Mouse (Mus musculus) CH12.LX (cell line): ENCODE data around the gene Hrh2. TPM values are rescaled to one million over a fixed set of nuclear protein-coding genes. Genes with fewer than 3 reads are reported as not detected.

Experiments used
- DNase-seq: peaks from one replicate; pipeline ENCODE4 v3.0.0-alpha.2; 2013; ENCODE audit errors: extremely low read depth
- H3K27ac ChIP-seq: 2 replicates; pipeline ENCODE4 v1.5.1; 2012; ENCODE audit warnings: low read depth, mild to moderate bottlenecking, control low read depth, moderate library complexity; ENCODE audit not compliant: insufficient read depth
- H3K27me3 ChIP-seq: replicated peaks from 2 replicates; pipeline ENCODE3; 2012; ENCODE audit warnings: inconsistent platforms
- H3K36me3 ChIP-seq, 2 experiments: replicated peaks in 1 of 2; 2 replicates each; pipeline versions ENCODE3 to v1.6.1; 2012; ENCODE audit warnings: inconsistent platforms in 1 of 2, low read length in 1 of 2, mild to moderate bottlenecking in 1 of 2, mixed read lengths in 1 of 2, moderate library complexity in 1 of 2; ENCODE audit not compliant: control insufficient read depth in 1 of 2, insufficient read depth in 1 of 2
- H3K4me1 ChIP-seq, 2 experiments: 2 replicates each; pipeline ENCODE4 v1.6.1; 2012; ENCODE audit warnings: inconsistent platforms in 1 of 2, moderate library complexity in 1 of 2; ENCODE audit not compliant: insufficient read depth in 2 of 2, control insufficient read depth in 1 of 2
- H3K4me2 ChIP-seq: 2 replicates; pipeline ENCODE4 v1.6.1; 2012; ENCODE audit warnings: low read depth, mild to moderate bottlenecking, control low read depth; ENCODE audit not compliant: poor library complexity, insufficient read depth, severe bottlenecking
- H3K4me3 ChIP-seq, 3 experiments: fragments of 150-350 bp in 1 of 3; sonication (generic) in 1 of 3; replicated peaks in 1 of 3; 2 replicates each; pipeline versions ENCODE3 to v1.5.1; 2011 to 2012; ENCODE audit warnings: low read depth in 2 of 3, low read length in 2 of 3, mild to moderate bottlenecking in 2 of 3, moderate library complexity in 2 of 3, control low read depth in 1 of 3, improper control_type of control experiment in 1 of 3, inconsistent platforms in 1 of 3, mixed read lengths in 1 of 3; ENCODE audit not compliant: poor library complexity in 1 of 3
- H3K79me2 ChIP-seq: replicated peaks from 2 replicates; pipeline ENCODE4 v1.6.1; 2012; ENCODE audit warnings: mild to moderate bottlenecking, moderate library complexity; ENCODE audit not compliant: control insufficient read depth, poor library complexity, insufficient read depth, severe bottlenecking; ENCODE audit errors: extremely low read depth
- H3K9ac ChIP-seq: 2 replicates; pipeline ENCODE4 v1.6.1; 2012; ENCODE audit warnings: low read depth, mild to moderate bottlenecking, control low read depth, moderate library complexity; ENCODE audit not compliant: insufficient read depth
- H3K9me3 ChIP-seq: replicated peaks from 2 replicates; pipeline ENCODE3; 2012; ENCODE audit warnings: low read length, inconsistent platforms, mixed read lengths
- BHLHE40 ChIP-seq: IDR thresholded peaks from 2 replicates; pipeline ENCODE4 v1.6.1; 2011; ENCODE audit warnings: mild to moderate bottlenecking, low read depth, low read length, improper control_type of control experiment
- CHD1 ChIP-seq: IDR thresholded peaks from 2 replicates; pipeline ENCODE4 v1.6.1; 2012; ENCODE audit warnings: low read depth, low read length, improper control_type of control experiment, inconsistent platforms
- CHD2 ChIP-seq: IDR thresholded peaks from 2 replicates; pipeline ENCODE4 v1.6.1; 2011; ENCODE audit warnings: low read length, improper control_type of control experiment
- CTCF ChIP-seq, 2 experiments: IDR thresholded peaks in 1 of 2; conservative IDR thresholded peaks in 1 of 2; 2 replicates each; pipeline ENCODE4 v1.5.1; 2011 to 2012; ENCODE audit warnings: low read depth in 2 of 2, low read length in 2 of 2, improper control_type of control experiment in 1 of 2, inconsistent platforms in 1 of 2, mild to moderate bottlenecking in 1 of 2, moderate library complexity in 1 of 2
- E2F4 ChIP-seq: IDR thresholded peaks from 2 replicates; pipeline ENCODE4 v1.6.1; 2011; ENCODE audit warnings: low read depth, low read length, improper control_type of control experiment; ENCODE audit not compliant: insufficient replicate concordance
- ELF1 ChIP-seq: IDR thresholded peaks from 2 replicates; pipeline ENCODE4 v1.6.1; 2014; ENCODE audit warnings: low read depth, mild to moderate bottlenecking, inconsistent platforms, low read length, improper control_type of control experiment
- EP300 ChIP-seq: IDR thresholded peaks from 2 replicates; pipeline ENCODE4 v1.6.1; 2011; ENCODE audit warnings: low read length, improper control_type of control experiment
- ETS1 ChIP-seq: conservative IDR thresholded peaks from 2 replicates; pipeline ENCODE4 v1.6.1; 2012; ENCODE audit warnings: low read depth, mild to moderate bottlenecking, inconsistent platforms, low read length, improper control_type of control experiment, moderate library complexity
- GABPA ChIP-seq: IDR thresholded peaks from 2 replicates; pipeline ENCODE4 v1.6.1; 2012; ENCODE audit warnings: low read depth, low read length, improper control_type of control experiment, inconsistent platforms; ENCODE audit not compliant: insufficient replicate concordance
- HCFC1 ChIP-seq: IDR thresholded peaks from 2 replicates; pipeline ENCODE4 v1.6.1; 2012; ENCODE audit warnings: low read depth, mild to moderate bottlenecking, inconsistent platforms, low read length, improper control_type of control experiment
- IRF4 ChIP-seq: IDR thresholded peaks from 2 replicates; pipeline ENCODE4 v1.6.1; 2014; ENCODE audit warnings: low read depth, mild to moderate bottlenecking, inconsistent platforms, low read length, improper control_type of control experiment
- JUN ChIP-seq: IDR thresholded peaks from 2 replicates; pipeline ENCODE4 v1.6.1; 2011; ENCODE audit warnings: low read depth, mild to moderate bottlenecking, low read length, improper control_type of control experiment, moderate library complexity; ENCODE audit not compliant: insufficient read depth
- JUND ChIP-seq: conservative IDR thresholded peaks from 2 replicates; pipeline ENCODE4 v1.6.1; 2011; ENCODE audit warnings: low read depth, low read length, improper control_type of control experiment
- KAT2A ChIP-seq: IDR thresholded peaks from 2 replicates; pipeline ENCODE4 v1.6.1; 2012; ENCODE audit warnings: low read length, improper control_type of control experiment, inconsistent platforms; ENCODE audit not compliant: insufficient replicate concordance
- MAFK ChIP-seq: IDR thresholded peaks from 2 replicates; pipeline ENCODE4 v1.6.1; 2011; ENCODE audit warnings: low read length, improper control_type of control experiment; ENCODE audit not compliant: insufficient replicate concordance
- MAX ChIP-seq: IDR thresholded peaks from 2 replicates; pipeline ENCODE4 v1.6.1; 2011; ENCODE audit warnings: low read length, improper control_type of control experiment
- MAZ ChIP-seq: IDR thresholded peaks from 2 replicates; pipeline ENCODE4 v1.6.1; 2012; ENCODE audit warnings: low read depth, mild to moderate bottlenecking, inconsistent platforms, low read length, improper control_type of control experiment, moderate library complexity
- MEF2A ChIP-seq: IDR thresholded peaks from 2 replicates; pipeline ENCODE4 v1.6.1; 2014; ENCODE audit warnings: low read depth, mild to moderate bottlenecking, inconsistent platforms, low read length, improper control_type of control experiment, borderline replicate concordance
- MXI1 ChIP-seq: IDR thresholded peaks from 2 replicates; pipeline ENCODE4 v1.6.1; 2011; ENCODE audit warnings: mild to moderate bottlenecking, low read depth, low read length, improper control_type of control experiment
- MYC ChIP-seq: IDR thresholded peaks from 2 replicates; pipeline ENCODE4 v1.6.1; 2011; ENCODE audit warnings: low read depth, mild to moderate bottlenecking, improper control_type of control experiment, low read length
- NELFE ChIP-seq: IDR thresholded peaks from 2 replicates; pipeline ENCODE4 v1.6.1; 2011; ENCODE audit warnings: low read depth, low read length, improper control_type of control experiment
- NRF1 ChIP-seq: IDR thresholded peaks from 2 replicates; pipeline ENCODE4 v1.6.1; 2014; ENCODE audit warnings: low read depth, mild to moderate bottlenecking, inconsistent platforms, low read length, improper control_type of control experiment, moderate library complexity
- PAX5 ChIP-seq: IDR thresholded peaks from 2 replicates; pipeline ENCODE4 v1.6.1; 2012; ENCODE audit warnings: low read length, inconsistent platforms, mixed read lengths
- POLR2A ChIP-seq: IDR thresholded peaks from 2 replicates; pipeline ENCODE4 v1.6.1; 2011; ENCODE audit warnings: low read depth, mild to moderate bottlenecking, improper control_type of control experiment, low read length
- POLR2AphosphoS2 ChIP-seq: IDR thresholded peaks from 2 replicates; pipeline ENCODE4 v1.6.1; 2011; ENCODE audit warnings: low read depth, low read length, improper control_type of control experiment
- RAD21 ChIP-seq: IDR thresholded peaks from 2 replicates; pipeline ENCODE4 v1.6.1; 2011; ENCODE audit warnings: low read depth, mild to moderate bottlenecking, low read length, improper control_type of control experiment, moderate library complexity
- RCOR1 ChIP-seq: conservative IDR thresholded peaks from 2 replicates; pipeline ENCODE4 v1.6.1; 2012; ENCODE audit warnings: low read depth, mild to moderate bottlenecking, inconsistent platforms, low read length, improper control_type of control experiment
- SIN3A ChIP-seq: IDR thresholded peaks from 2 replicates; pipeline ENCODE4 v1.6.1; 2012; ENCODE audit warnings: low read length, improper control_type of control experiment, inconsistent platforms
- SMC3 ChIP-seq: IDR thresholded peaks from 2 replicates; pipeline ENCODE4 v1.6.1; 2011; ENCODE audit warnings: low read depth, low read length, improper control_type of control experiment
- TBP ChIP-seq: conservative IDR thresholded peaks from 2 replicates; pipeline ENCODE4 v1.6.1; 2011; ENCODE audit warnings: low read depth, low read length, improper control_type of control experiment
- TCF12 ChIP-seq: IDR thresholded peaks from 2 replicates; pipeline ENCODE4 v1.6.1; 2014; ENCODE audit warnings: low read depth, mild to moderate bottlenecking, inconsistent platforms, low read length, improper control_type of control experiment
- UBTF ChIP-seq: IDR thresholded peaks from 2 replicates; pipeline ENCODE4 v1.6.1; 2012; ENCODE audit warnings: low read depth, mild to moderate bottlenecking, inconsistent platforms, low read length, improper control_type of control experiment, moderate library complexity
- USF1 ChIP-seq: IDR thresholded peaks from 2 replicates; pipeline ENCODE4 v1.6.1; 2014; ENCODE audit warnings: low read depth, mild to moderate bottlenecking, inconsistent platforms, low read length, improper control_type of control experiment
- USF2 ChIP-seq: conservative IDR thresholded peaks from 2 replicates; pipeline ENCODE4 v1.6.1; 2011; ENCODE audit warnings: low read depth, low read length, improper control_type of control experiment
- ZC3H11A ChIP-seq: IDR thresholded peaks from 2 replicates; pipeline ENCODE4 v1.6.1; 2012; ENCODE audit warnings: low read depth, mild to moderate bottlenecking, inconsistent platforms, low read length, improper control_type of control experiment
- ZKSCAN1 ChIP-seq: IDR thresholded peaks from 2 replicates; pipeline ENCODE4 v1.6.1; 2012; ENCODE audit warnings: low read depth, inconsistent platforms, low read length, improper control_type of control experiment, borderline replicate concordance
- ZMIZ1 ChIP-seq: IDR thresholded peaks from 2 replicates; pipeline ENCODE4 v1.6.1; 2012; ENCODE audit warnings: low read depth, mild to moderate bottlenecking, inconsistent platforms, low read length, improper control_type of control experiment
- ZNF384 ChIP-seq: IDR thresholded peaks from 2 replicates; pipeline ENCODE4 v1.6.1; 2012; ENCODE audit warnings: low read depth, low read length, improper control_type of control experiment, inconsistent platforms
- dilution Hi-C: fragments of 300-500 bp; cut with MboI; formaldehyde crosslinking; loops from 2 replicates; pipeline ENCODE4 v1.14.3; 2020; ENCODE audit warnings: low sequenced_read_pairs; ENCODE audit not compliant: extremely low pct_unique_long_range_greater_than_20kb, extremely low pct_ligation_motif_present
- in situ Hi-C: fragments of 300-500 bp; cut with MboI; formaldehyde crosslinking; loops from 3 replicates; pipeline ENCODE4 v1.14.3; 2019; ENCODE audit warnings: low sequenced_read_pairs, low pct_ligation_motif_present, low pct_unique_long_range_greater_than_20kb, mixed read lengths
- polyA plus RNA-seq: library from polyadenylated mRNA; unstranded; fragments of >175 nt; gene quantifications from 2 replicates; pipeline ENCODE4 v1.2.1, GENCODE M21; 2012; ENCODE audit warnings: low read depth; ENCODE audit not compliant: insufficient read length
- total RNA-seq, 2 experiments: library from RNA; depleted of rRNA; stranded (reverse); fragments of 300-350 nt in 1 of 2; fragments of >200 nt in 1 of 2; gene quantifications; 2 replicates each; pipeline ENCODE4 v1.2.3; 2012 to 2014

Hrh2 gene
- total and polyA plus RNA-seq, 3 experiments = 0.04 to 0.30 TPM; not detected in 1

DNA sequence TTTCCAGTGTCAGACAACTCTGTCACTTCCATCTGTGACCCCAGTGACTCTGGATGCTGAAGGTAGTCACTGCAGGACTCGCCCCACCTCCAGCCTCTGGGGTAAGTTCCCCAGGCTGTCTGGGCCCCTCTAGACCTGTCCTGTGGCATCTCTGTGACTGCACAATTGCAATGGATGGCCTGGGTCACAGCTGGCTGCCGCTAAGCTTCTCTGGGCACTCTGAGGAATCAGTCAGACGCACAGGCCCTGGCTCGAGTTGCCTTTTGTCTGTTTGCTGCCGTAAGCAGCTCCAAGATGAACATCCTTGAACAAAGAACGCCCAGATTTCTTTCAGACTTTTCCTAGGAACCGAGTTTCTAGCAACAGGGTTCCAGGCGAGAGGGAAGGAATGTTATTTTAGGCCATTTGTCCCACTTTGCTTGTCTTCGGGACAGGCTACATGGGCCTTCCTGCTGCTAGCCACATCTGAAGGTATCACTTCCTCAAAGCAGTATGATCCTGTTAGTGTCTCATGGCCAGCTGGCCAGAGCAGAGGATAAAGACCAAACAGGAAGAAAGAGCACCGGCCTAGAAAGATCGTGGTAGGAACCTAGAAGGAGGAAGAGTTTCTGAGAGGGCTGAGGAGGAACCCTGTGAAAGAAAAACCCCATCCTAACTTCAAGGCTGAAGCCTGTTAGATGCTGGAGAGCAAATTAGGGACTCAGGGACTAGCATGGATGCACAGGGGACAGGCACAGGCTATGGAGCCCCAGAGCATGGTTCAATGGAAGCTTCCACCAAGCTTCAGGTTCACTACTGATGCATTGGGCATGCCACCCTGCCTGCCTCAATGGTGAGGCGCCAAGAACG is 31.2 kb downstream of the Hrh2 start:
- dilution Hi-C loops = no loop called here
- Histone ChIP-seq H3K79me2 (no peaks in the 10 kb centered on the region), H3K4me2 (no peak overlapping the region; the same call in 1 of the 2 replicates), H3K27ac (no peak overlapping the region), H3K4me1 (peaks cover 15 to 63% of the 10 kb centered on the region in 2 experiments), H3K9me3 (peaks cover 3% of the 10 kb centered on the region), H3K9ac (no peak overlapping the region), H3K4me3 (no peak overlapping the region), H3K36me3 (no peaks in the 10 kb centered on the region), H3K27me3 (no peaks in the 10 kb centered on the region)
- TF ChIP-seq ELF1 (peak; percentile 73), ZNF384 (no peak), HCFC1 (no peak), SIN3A (no peak), ETS1 (peak; percentile 72), POLR2A (no peak; the same call in 1 of the 2 replicates), ZMIZ1 (no peak), MYC (peak; percentile 52; the same call in 1 of the 2 replicates), MAX (peak; percentile 42; the same call in 1 of the 2 replicates), BHLHE40 (peak; percentile 7; the same call in 1 of the 2 replicates), MEF2A (peak; percentile 75; the same call in 1 of the 2 replicates), POLR2AphosphoS2 (no peak), CHD2 (peak; percentile 39; the same call in 1 of the 2 replicates), UBTF (no peak), CHD1 (no peak), ZKSCAN1 (no peak), GABPA (no peak), ZC3H11A (no peak), EP300 (peak; percentile 93), TCF12 (peak; percentile 75), MXI1 (no peak), NELFE (no peak; the same call in 1 of the 2 replicates), E2F4 (no peak), PAX5 (no peak), IRF4 (peak; percentile 94), JUND (no peak; the same call in 1 of the 2 replicates), TBP (no peak), CTCF (conservative IDR thresholded peaks at IDR 0.05 in 1 of 2, IDR thresholded peaks at IDR 0.05 in 1 of 2; ENCODE audit: low read depth in 2 of 2, low read length in 2 of 2) (no peak), MAZ (0 out of 2 replicates have a peak, but pooled peaks have one; percentile 6), KAT2A (0 out of 2 replicates have a peak, but pooled peaks have one; percentile 23), SMC3 (no peak), MAFK (no peak), RCOR1 (peak; percentile 52; the same call in 1 of the 2 replicates), JUN (no peak), USF2 (no peak), USF1 (no peak), NRF1 (no peak), RAD21 (no peak)
- in situ Hi-C loops = no loop called here
- peak; percentile 78 for DNase-seq
